Mouse (Mus musculus): ENCODE data around the gene Sppl2b.

- TF ChIP-seq CTCF (IDR thresholded peaks at IDR 0.05; ENCODE audit: control insufficient read depth, insufficient read depth, insufficient replicate concordance, low read depth, low read length), result peak; percentile 99; the same call in 1 of the 2 replicates
- TF ChIP-seq POLR2A (IDR thresholded peaks at IDR 0.05; ENCODE audit: control insufficient read depth, low read depth, low read length), result no peak
Measured at GRCm38 (mm10) chr10:80880131-80880641, 25.1 kb downstream of the Sppl2b start.
